Mouse (Mus musculus): ENCODE results near the gene Trmo. TPM values are rescaled to one million over a fixed set of nuclear protein-coding genes. Genes with fewer than 3 reads are reported as not detected.

Gene Trmo
- 17.9 to 21.5 TPM (median 19.9 TPM) in 4 replicates for total RNA-seq (2023; ENCODE audit: inconsistent age)

GRCm38 (mm10) chr4:46389013-46389611 lies at the start of gene Trmo:
Gene Trmo, minus strand, starts transcription at chr4:46389437.

DNA sequence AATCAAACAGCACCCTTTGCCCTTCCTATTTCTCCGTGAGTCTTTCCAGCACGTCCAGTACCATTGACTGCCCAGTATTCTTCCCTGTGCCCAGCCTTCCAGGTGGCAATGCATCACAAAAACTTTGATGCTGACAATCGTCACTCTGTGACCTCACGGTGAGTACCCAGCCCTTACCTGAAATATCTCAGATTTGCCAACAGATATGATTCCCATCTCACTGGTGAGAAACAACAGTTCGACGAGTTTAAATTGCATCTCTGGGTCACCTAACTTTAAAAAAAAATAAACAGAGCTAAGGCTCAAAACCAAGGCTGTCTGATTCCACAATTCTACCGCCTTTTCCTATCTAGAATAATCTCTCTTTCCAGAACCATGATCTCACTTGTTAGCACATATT lies 24.2 kb upstream of the Trmo start, which contains the start of gene Hemgn:
TSS of gene Hemgn (minus strand) at position 101 of the 400 bp plus-strand sequence.

GRCm38 (mm10) chr4:46343596-46344260 lies 45.5 kb downstream of the Trmo start, which contains the start of gene Foxe1:
Gene Foxe1, plus strand, starts transcription at chr4:46343609.

Other genes with a start within 250 kb of the Trmo start
- gene Xpa, start 193.1 kb downstream of the Trmo start, total RNA-seq (2023; ENCODE audit: inconsistent age), result 21.4 to 28.3 TPM (median 24.2 TPM) in 4 replicates
- not detected in 4 replicates for gene Foxe1, start 45.8 kb downstream of the Trmo start, total RNA-seq (2023; ENCODE audit: inconsistent age)
- 0.63 to 1.2 TPM (median 0.91 TPM) in 4 replicates for gene Hemgn, start 24.1 kb upstream of the Trmo start, total RNA-seq (2023; ENCODE audit: inconsistent age)
- 147 to 165 TPM (median 160 TPM) in 4 replicates for gene Anp32b, start 61.5 kb upstream of the Trmo start, total RNA-seq (2023; ENCODE audit: inconsistent age)
- 27.3 to 36.6 TPM (median 34.8 TPM) in 4 replicates for gene Nans, start 99.8 kb upstream of the Trmo start, total RNA-seq (2023; ENCODE audit: inconsistent age)
- 58.6 to 69.3 TPM (median 66.3 TPM) in 4 replicates for gene Trim14, start 146.7 kb upstream of the Trmo start, total RNA-seq (2023; ENCODE audit: inconsistent age)
- 35.9 to 43.3 TPM (median 39.3 TPM) in 4 replicates for gene Coro2a, start 212.8 kb upstream of the Trmo start, total RNA-seq (2023; ENCODE audit: inconsistent age)